Mouse (Mus musculus) bone marrow macrophage, adult 2 months (primary cell): ENCODE results near the gene Elob.

ENCODE experiments used
- CTCF ChIP-seq: IDR thresholded peaks from 2 replicates; pipeline ENCODE4 v1.5.1; 2012; ENCODE audit warnings: low read depth, mild to moderate bottlenecking, low read length, moderate library complexity
- POLR2A ChIP-seq: IDR thresholded peaks from 2 replicates; pipeline ENCODE4 v1.6.1; 2012; ENCODE audit warnings: mild to moderate bottlenecking, low read depth, low read length, borderline replicate concordance

- TF ChIP-seq POLR2A (no peak), CTCF (no peak)
These were observed 43.1 kb downstream of the Elob start, which contains the start of gene Flywch2 for GRCm38 (mm10) chr17:23785561-23786471.
